Mouse (Mus musculus) kidney, postnatal 36 days (tissue): ENCODE data around the gene Yif1b.
A peak's percentile ranks its signal among the peaks of the same experiment; 100 is the strongest.

ENCODE experiments used
- DNase-seq, 2 experiments: peaks; one replicate each; pipeline ENCODE4 v3.0.0; 2021 to 2022; ENCODE audit warnings: mixed read lengths in 2 of 2

Gene Yif1b

GRCm38 (mm10) chr7:29281201-29282073 lies 43.3 kb downstream of the Yif1b start, which contains the start of gene Spint2:
TSS of gene Spint2 (minus strand) at chr7:29281912.
- peak; percentile 93 to 96 for DNase-seq

- DNase-seq, result no peak
These were observed 44.0 kb downstream of the Yif1b start for GRCm38 (mm10) chr7:29282074-29282554.

- no peak for DNase-seq
These were observed 45.7 kb downstream of the Yif1b start for GRCm38 (mm10) chr7:29283876-29284275.

- no peak for DNase-seq
These were observed 46.4 kb downstream of the Yif1b start for GRCm38 (mm10) chr7:29284523-29284922.

DNA sequence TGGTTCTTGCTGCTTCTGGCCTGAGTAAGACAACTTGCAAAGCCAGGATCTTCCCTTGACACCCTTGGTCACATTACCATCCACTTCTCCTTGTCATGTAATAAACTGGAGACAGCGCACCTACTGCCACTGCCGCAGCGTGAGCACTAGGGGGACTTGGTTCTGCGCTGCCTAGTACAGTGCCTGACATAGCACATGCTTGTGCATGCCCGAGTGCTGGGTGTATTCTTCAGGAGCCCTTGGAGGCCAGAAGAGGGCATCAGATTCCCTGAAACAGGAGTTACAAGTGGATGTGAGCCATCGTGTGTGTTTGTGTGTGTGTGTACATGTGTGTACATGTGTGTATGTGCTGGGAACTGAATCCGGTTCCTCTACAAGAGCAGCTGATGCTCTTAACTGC lies 49.4 kb downstream of the Yif1b start:
- DNase-seq, result no peak

DNA sequence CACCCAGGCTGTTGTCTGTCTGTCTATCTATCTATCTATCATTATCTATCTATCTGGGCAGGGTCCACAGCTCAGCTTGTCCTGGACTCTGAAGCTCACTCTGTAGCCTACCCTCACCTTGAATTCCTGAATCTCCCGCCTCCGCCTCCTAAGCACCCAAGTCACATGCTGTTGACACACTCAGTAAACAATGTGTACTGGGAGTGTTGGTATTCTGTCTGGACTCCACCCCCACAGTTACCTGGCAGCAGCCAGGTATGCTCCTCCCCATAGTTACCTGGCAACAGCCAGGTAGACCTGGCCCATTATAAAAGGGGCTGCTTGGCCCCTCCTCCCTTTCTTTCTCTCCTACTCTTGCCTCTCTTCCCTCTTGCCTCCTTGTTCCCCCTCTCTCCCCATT lies 50.0 kb downstream of the Yif1b start:
- DNase-seq, result no peak

DNA sequence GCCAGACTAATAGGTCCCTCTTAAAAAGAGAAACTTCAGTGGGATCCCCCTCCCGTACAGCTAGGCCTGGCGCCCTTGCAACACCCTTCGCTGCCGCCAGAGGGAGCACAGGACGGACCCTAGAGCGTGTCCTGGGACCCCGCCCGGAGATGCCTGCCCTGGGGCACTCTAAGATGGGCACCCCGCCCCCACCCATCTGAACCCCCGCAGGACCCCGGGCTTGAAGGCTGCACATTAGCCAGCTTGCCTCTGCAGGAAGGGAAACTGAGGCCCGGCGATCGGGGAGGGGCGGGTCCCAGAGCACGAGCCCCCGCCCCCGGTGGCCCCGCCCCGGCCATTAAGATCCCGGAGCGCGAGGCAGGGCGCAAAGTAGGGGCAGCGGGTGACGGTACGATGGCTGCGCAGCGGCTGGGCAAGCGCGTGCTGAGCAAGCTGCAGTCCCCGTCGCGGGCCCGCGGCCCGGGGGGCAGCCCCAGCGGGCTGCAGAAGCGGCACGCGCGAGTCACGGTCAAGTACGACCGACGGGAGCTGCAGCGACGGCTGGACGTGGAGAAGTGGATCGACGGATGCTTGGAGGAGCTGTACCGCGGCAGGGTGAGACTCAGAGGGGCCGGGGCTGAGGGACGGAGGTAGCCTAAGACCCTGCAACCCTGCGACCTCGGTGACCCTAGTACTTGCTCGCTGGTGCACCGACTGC lies 51.0 kb downstream of the Yif1b start, which contains the start of gene Ppp1r14a:
TSS of gene Ppp1r14a (plus strand) at position 367 of the 697 bp plus-strand sequence.
- peak; percentile 60 to 86 for DNase-seq

- DNase-seq, result no peak
These were observed 51.7 kb downstream of the Yif1b start for GRCm38 (mm10) chr7:29289856-29290255.

- no peak for DNase-seq
These were observed 52.8 kb downstream of the Yif1b start for GRCm38 (mm10) chr7:29290691-29291485.

DNA sequence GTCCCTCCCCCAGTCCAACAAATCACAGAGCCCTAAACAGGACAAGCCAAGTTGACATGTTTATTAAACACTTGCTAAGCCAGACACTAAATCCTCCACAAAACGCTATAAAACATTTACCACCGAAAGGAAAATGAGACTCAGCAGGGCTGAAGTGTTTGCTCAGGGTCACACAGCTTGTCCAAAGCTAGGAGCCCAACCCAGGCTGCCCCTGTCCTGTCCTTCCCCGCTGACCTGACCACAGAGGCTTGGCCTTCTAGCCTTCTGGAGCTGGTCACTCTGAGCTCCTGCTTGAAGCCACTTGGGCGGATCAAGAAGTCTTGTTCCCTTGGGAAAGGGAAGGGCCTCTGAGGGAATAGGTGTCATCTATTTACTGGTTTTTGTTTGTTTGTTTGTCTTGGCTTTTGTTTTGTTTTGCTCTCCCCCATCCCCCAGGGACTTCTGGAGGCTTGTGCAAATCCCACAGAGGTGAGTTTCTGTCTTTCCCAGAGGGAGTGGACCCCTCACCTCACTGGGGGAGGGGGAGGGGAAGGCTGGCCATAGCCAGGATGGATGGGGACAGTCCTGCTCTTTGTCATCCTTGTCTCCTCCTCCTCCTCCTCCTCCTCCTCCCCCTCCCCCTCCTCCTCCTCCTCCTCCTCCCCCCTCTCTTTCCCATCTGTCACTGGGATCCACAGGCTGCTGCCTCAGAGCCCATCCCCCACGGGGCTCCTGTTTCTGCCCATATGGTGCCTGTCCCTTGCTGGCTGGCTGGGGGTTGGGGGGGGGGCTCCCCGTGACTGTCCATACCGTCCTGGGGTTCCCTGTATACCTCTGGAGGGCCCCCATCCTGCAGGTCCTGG lies 53.7 kb downstream of the Yif1b start:
- peak; percentile 35 to 54 for DNase-seq

DNA sequence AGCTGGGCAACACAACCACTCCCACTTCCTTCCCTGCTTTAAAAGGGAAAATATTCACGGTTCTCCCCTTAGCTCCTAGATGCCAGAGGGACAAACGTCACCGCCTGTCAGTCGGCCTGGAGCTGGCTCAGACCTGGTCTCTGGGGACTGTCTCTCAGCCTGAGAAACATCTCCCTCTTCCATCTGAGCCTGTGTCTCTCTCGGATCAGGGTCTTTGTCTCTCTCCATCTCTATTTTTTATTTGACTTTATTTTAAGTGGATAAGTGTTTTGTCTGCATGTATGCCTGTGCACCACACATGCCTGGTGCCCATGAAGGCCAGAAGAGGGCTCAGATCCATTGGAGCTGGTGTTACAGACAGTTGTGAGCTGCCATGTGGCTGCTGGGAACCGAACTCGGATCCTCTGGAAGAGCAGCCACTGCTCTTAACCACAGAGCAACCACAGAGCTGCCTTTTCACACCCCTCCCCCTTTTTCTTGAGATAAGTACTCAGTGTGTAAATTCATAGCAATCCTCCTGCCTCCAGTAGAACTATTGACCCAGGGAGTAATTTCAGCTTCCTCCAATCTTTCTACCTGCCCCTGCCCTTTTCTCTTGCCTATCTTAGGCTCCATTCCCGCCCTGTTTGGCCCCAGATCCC lies 54.4 kb downstream of the Yif1b start:
- peak in 1 of 2 experiments; percentile 29 for DNase-seq

- DNase-seq, result peak; percentile 47 to 49
These were observed 55.3 kb downstream of the Yif1b start for GRCm38 (mm10) chr7:29293131-29294065.

- DNase-seq, result no peak
These were observed 56.1 kb downstream of the Yif1b start for GRCm38 (mm10) chr7:29294111-29294761.

DNA sequence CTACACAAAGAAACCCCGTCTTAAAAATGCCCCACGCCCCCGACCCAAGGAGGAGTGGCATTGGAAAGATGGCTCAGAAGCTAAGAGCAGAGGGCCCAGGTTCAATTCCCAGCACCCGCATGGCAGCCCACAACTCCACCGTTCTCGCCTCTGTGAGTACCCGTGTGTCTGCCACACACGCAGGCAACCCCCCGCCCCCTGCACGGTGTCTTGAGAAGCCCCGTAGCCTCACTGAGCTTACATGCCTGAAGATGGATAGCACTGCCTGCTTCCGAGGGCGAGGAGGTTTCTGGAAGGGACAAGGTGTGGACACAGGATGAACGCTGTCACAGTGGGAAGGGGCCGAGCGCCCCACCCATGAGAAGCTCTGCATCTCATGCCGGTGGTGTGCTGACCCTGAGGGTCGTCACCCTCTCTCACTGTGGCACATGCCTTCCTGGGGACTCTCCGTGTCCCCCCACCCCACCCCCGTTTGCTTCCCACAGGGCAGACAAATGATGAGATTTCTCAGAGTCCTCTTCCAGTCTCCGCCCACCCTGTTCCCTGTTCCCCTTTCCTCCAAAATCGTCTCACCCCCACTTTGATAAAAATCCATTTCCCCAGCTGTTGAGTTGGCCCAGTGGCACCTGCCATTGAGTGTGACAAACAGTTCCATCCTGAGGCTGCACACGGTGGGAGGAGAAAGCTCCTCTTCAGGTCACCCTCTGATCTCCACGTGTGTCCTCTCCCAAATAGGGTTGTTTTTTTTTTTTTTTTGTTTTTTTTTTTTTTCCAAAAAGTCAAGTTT lies 57.9 kb downstream of the Yif1b start:
- DNase-seq, result no peak

- DNase-seq, result peak; percentile 78 to 81
These were observed 58.9 kb downstream of the Yif1b start for GRCm38 (mm10) chr7:29296998-29297397.
